Mouse (Mus musculus): Measurements from ENCODE around the gene Actg1.

DNA sequence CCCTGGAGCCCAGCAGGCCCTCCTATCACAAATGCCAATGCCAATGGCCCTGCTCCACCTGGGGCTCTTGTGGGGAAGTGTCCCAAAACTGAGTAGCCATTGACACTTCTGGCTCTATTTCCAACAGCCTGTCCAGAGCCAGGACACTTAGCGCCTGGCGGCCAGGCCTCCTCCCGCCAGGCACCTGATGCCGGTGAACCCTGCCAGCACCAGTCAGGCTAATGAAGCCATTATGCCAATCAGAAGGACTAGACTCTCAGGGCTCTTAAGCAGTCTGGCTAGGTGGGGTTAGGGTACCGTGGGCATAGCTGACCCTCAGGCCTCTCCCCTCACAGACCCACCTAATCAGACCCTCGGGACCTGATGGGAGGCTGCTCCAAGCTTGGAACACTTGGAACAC lies 11.0 kb upstream of the Actg1 start:
- TF ChIP-seq CTCF (IDR thresholded peaks at IDR 0.05; ENCODE audit: low read depth) (no peak), EP300 (IDR thresholded peaks at IDR 0.05; ENCODE audit: low read depth) (no peak)
